Mouse (Mus musculus) limb, embryonic 15.5 days (tissue): ENCODE data around the gene Khsrp. TPM values are rescaled to one million over a fixed set of nuclear protein-coding genes. Genes with fewer than 3 reads are reported as not detected.
A peak's percentile ranks its signal among the peaks of the same experiment; 100 is the strongest.

ENCODE experiments used
- ATAC-seq: fragments of 200-750 bp; cut with Nextera tagmentation; 2 replicates; pipeline ENCODE4 v1.8.0; 2017; ENCODE audit warnings: low read depth, moderate TSS enrichment; ENCODE audit not compliant: insufficient number of reproducible peaks, low FRiP score, low TSS enrichment
- H3K27ac ChIP-seq: fragments of 300-500 bp; sonication (generic); 2 replicates; pipeline ENCODE4 v1.5.1; 2015; ENCODE audit warnings: moderate library complexity, mild to moderate bottlenecking, inconsistent platforms
- H3K27me3 ChIP-seq: fragments of 300-500 bp; sonication (generic); 2 replicates; pipeline ENCODE4 v1.6.1; 2015; ENCODE audit warnings: inconsistent platforms
- H3K36me3 ChIP-seq: fragments of 300-500 bp; sonication (generic); 2 replicates; pipeline ENCODE4 v1.6.1; 2015; ENCODE audit warnings: inconsistent platforms
- H3K4me1 ChIP-seq: fragments of 300-500 bp; sonication (generic); 2 replicates; pipeline ENCODE4 v1.6.1; 2015; ENCODE audit warnings: inconsistent platforms
- H3K4me2 ChIP-seq: fragments of 300-500 bp; sonication (generic); 2 replicates; pipeline ENCODE4 v1.6.1; 2015; ENCODE audit warnings: mild to moderate bottlenecking, inconsistent platforms
- H3K4me3 ChIP-seq: fragments of 300-500 bp; sonication (generic); 2 replicates; pipeline ENCODE4 v1.5.1; 2015; ENCODE audit warnings: mild to moderate bottlenecking, inconsistent platforms
- H3K9ac ChIP-seq: fragments of 300-500 bp; sonication (generic); 2 replicates; pipeline ENCODE4 v1.6.1; 2015; ENCODE audit warnings: inconsistent platforms
- H3K9me3 ChIP-seq: fragments of 300-500 bp; sonication (generic); 2 replicates; pipeline ENCODE4 v1.6.1; 2016; ENCODE audit warnings: inconsistent platforms
- WGBS: fragments of 180-500 bp; shearing (Covaris S2); methylation state at CpG from one replicate; pipeline ENCODE4 v1.1.7; 2015; 5-methylcytosine and 5-hydroxymethylcytosine counted together
- polyA plus RNA-seq: library from polyadenylated mRNA; unstranded; fragments of >200 nt; fragmentation: Nextera tagmentation; extraction: Ambion mirVana; gene quantifications from 2 replicates; pipeline ENCODE4 v1.2.1, GENCODE M21; 2015

The Khsrp gene
- polyA plus RNA-seq, 1 experiment from 2014 or later: 35.9 TPM

- peak; percentile 98 for ATAC-seq
- Histone ChIP-seq H3K4me2 (peak within 1 kb of the TSS; percentile 70), H3K27me3 (no peaks in the 10 kb centered on the region), H3K4me3 (peak within 1 kb of the TSS; percentile 91), H3K9me3 (no peaks in the 10 kb centered on the region), H3K36me3 (peaks cover 68% of the 10 kb centered on the region), H3K4me1 (peaks cover 10% of the 10 kb centered on the region), H3K9ac (peak within 1 kb of the TSS; percentile 65), H3K27ac (peak within 1 kb of the TSS; percentile 74)
- WGBS: under 1% methylated on average over 38 of the region's 38 CpGs
Measured at GRCm38 (mm10) chr17:56997029-56997667, 34.2 kb downstream of the Khsrp start, which contains the start of gene Alkbh7. Gene Alkbh7, plus strand, starts transcription at chr17:56997339.

GRCm38 (mm10) chr17:56996506-56996905 lies 34.8 kb downstream of the Khsrp start:
- Histone ChIP-seq H3K4me2 (no peak overlapping the region), H3K27ac (no peak overlapping the region), H3K36me3 (peaks cover 69% of the 10 kb centered on the region), H3K27me3 (no peaks in the 10 kb centered on the region), H3K9ac (no peak overlapping the region), H3K9me3 (no peaks in the 10 kb centered on the region), H3K4me1 (peaks cover 13% of the 10 kb centered on the region), H3K4me3 (peak overlapping the region; percentile 91)
- ATAC-seq: no peak
- WGBS: 58% methylated on average over 2 of the region's 2 CpGs

- no peak for ATAC-seq
- H3K9me3 ChIP-seq: no peaks in the 10 kb centered on the region
- H3K4me3 ChIP-seq: no peak overlapping the region
- H3K27ac ChIP-seq: no peak overlapping the region
- WGBS: 91% methylated on average over 8 of the region's 8 CpGs
- H3K4me1 ChIP-seq: peaks cover 20% of the 10 kb centered on the region
- no peak overlapping the region for H3K4me2 ChIP-seq
- no peak overlapping the region for H3K9ac ChIP-seq
- peaks cover 68% of the 10 kb centered on the region for H3K36me3 ChIP-seq
- no peaks in the 10 kb centered on the region for H3K27me3 ChIP-seq
Measured at GRCm38 (mm10) chr17:56995046-56995445, 36.3 kb downstream of the Khsrp start.

- peak overlapping the region; percentile 72 for H3K4me2 ChIP-seq
- ATAC-seq: no peak
- H3K4me1 ChIP-seq: peaks cover 12% of the 10 kb centered on the region
- peak overlapping the region; percentile 85 for H3K4me3 ChIP-seq
- H3K27ac ChIP-seq: no peak overlapping the region
- H3K27me3 ChIP-seq: no peaks in the 10 kb centered on the region
- no peaks in the 10 kb centered on the region for H3K9me3 ChIP-seq
- peaks cover 46% of the 10 kb centered on the region for H3K36me3 ChIP-seq
- 0 out of 2 replicates have a peak overlapping the region, but pooled peaks have one; percentile 83 for H3K9ac ChIP-seq
- 71% methylated on average over 2 of the region's 2 CpGs for WGBS
Measured at GRCm38 (mm10) chr17:56990966-56991365, 40.4 kb downstream of the Khsrp start.

- H3K27ac ChIP-seq: peak within 1 kb of the TSS; percentile 78
- peak; percentile 96 for ATAC-seq
- under 1% methylated on average over 52 of the region's 52 CpGs for WGBS
- H3K4me2 ChIP-seq: peak within 1 kb of the TSS; percentile 72
- H3K36me3 ChIP-seq: peaks cover 38% of the 10 kb centered on the region
- H3K9me3 ChIP-seq: no peaks in the 10 kb centered on the region
- no peaks in the 10 kb centered on the region for H3K27me3 ChIP-seq
- H3K9ac ChIP-seq: peak within 1 kb of the TSS; percentile 83
- peaks cover 12% of the 10 kb centered on the region for H3K4me1 ChIP-seq
- H3K4me3 ChIP-seq: peak within 1 kb of the TSS; percentile 85
Measured at GRCm38 (mm10) chr17:56990115-56990746, 41.1 kb downstream of the Khsrp start, which contains the start of gene Clpp. Gene Clpp, plus strand, starts transcription at chr17:56990305.

- Histone ChIP-seq H3K27me3 (no peaks in the 10 kb centered on the region), H3K4me3 (peak overlapping the region; percentile 85), H3K4me2 (peak overlapping the region; percentile 72), H3K36me3 (peaks cover 32% of the 10 kb centered on the region), H3K4me1 (peaks cover 12% of the 10 kb centered on the region), H3K9me3 (no peaks in the 10 kb centered on the region), H3K9ac (peak overlapping the region; percentile 42; the same call in 1 of the 2 replicates), H3K27ac (peak overlapping the region; percentile 78)
- 3% methylated on average over 25 of the region's 25 CpGs for WGBS
- peak; percentile 86 for ATAC-seq
Measured at GRCm38 (mm10) chr17:56989467-56990114, 41.7 kb downstream of the Khsrp start.

- H3K4me2 ChIP-seq: peak overlapping the region; percentile 72
- peaks cover 26% of the 10 kb centered on the region for H3K36me3 ChIP-seq
- 67% methylated on average over 7 of the region's 7 CpGs for WGBS
- H3K27ac ChIP-seq: no peak overlapping the region
- H3K4me1 ChIP-seq: peaks cover 12% of the 10 kb centered on the region
- H3K27me3 ChIP-seq: no peaks in the 10 kb centered on the region
- peak overlapping the region; percentile 85 for H3K4me3 ChIP-seq
- no peak for ATAC-seq
- H3K9me3 ChIP-seq: no peaks in the 10 kb centered on the region
- no peak overlapping the region for H3K9ac ChIP-seq
Measured at GRCm38 (mm10) chr17:56988921-56989430, 42.3 kb downstream of the Khsrp start.

GRCm38 (mm10) chr17:56988441-56988840 lies 42.9 kb downstream of the Khsrp start:
- Histone ChIP-seq H3K4me1 (peaks cover 12% of the 10 kb centered on the region), H3K27me3 (no peaks in the 10 kb centered on the region), H3K4me3 (no peak overlapping the region), H3K9me3 (no peaks in the 10 kb centered on the region), H3K36me3 (peaks cover 20% of the 10 kb centered on the region), H3K4me2 (no peak overlapping the region), H3K27ac (no peak overlapping the region), H3K9ac (no peak overlapping the region)
- WGBS: 79% methylated on average over 7 of the region's 7 CpGs
- no peak for ATAC-seq

- Histone ChIP-seq H3K4me3 (no peak overlapping the region), H3K36me3 (no peaks in the 10 kb centered on the region), H3K9ac (no peak overlapping the region), H3K27me3 (no peaks in the 10 kb centered on the region), H3K4me1 (peaks cover 8% of the 10 kb centered on the region), H3K4me2 (no peak overlapping the region), H3K27ac (no peak overlapping the region), H3K9me3 (no peaks in the 10 kb centered on the region)
- WGBS: 86% methylated on average over 3 of the region's 3 CpGs
- ATAC-seq: no peak
Measured at GRCm38 (mm10) chr17:56986105-56986805, 45.1 kb downstream of the Khsrp start.

- WGBS: 64% methylated on average over 3 of the region's 3 CpGs
- no peaks in the 10 kb centered on the region for H3K36me3 ChIP-seq
- peaks cover 2% of the 10 kb centered on the region for H3K4me1 ChIP-seq
- no peaks in the 10 kb centered on the region for H3K9me3 ChIP-seq
- no peak overlapping the region for H3K4me3 ChIP-seq
- H3K27ac ChIP-seq: no peak overlapping the region
- no peak overlapping the region for H3K4me2 ChIP-seq
- H3K9ac ChIP-seq: no peak overlapping the region
- no peaks in the 10 kb centered on the region for H3K27me3 ChIP-seq
- ATAC-seq: no peak
Measured at GRCm38 (mm10) chr17:56985656-56986055, 45.7 kb downstream of the Khsrp start.

GRCm38 (mm10) chr17:56984886-56985285 lies 46.4 kb downstream of the Khsrp start:
- H3K27ac ChIP-seq: no peak overlapping the region
- no peak for ATAC-seq
- H3K4me3 ChIP-seq: no peak overlapping the region
- H3K9ac ChIP-seq: no peak overlapping the region
- H3K36me3 ChIP-seq: no peaks in the 10 kb centered on the region
- no peaks in the 10 kb centered on the region for H3K9me3 ChIP-seq
- H3K4me1 ChIP-seq: peaks cover 2% of the 10 kb centered on the region; the same call in 1 of the 2 replicates
- no peak overlapping the region for H3K4me2 ChIP-seq
- 75% methylated on average over 9 of the region's 9 CpGs for WGBS
- no peaks in the 10 kb centered on the region for H3K27me3 ChIP-seq
